Mouse (Mus musculus) kidney, embryonic 15.5 days (tissue): ENCODE data around the gene Gjb5. TPM values are rescaled to one million over a fixed set of nuclear protein-coding genes. Genes with fewer than 3 reads are reported as not detected.

ENCODE experiments used
- ATAC-seq: fragments of 200-750 bp; cut with Nextera tagmentation; replicated peaks from 2 replicates; pipeline ENCODE4 v1.8.0; 2017; ENCODE audit warnings: moderate TSS enrichment; ENCODE audit not compliant: low FRiP score
- H3K27ac ChIP-seq: fragments of 300-500 bp; sonication (generic); 2 replicates; pipeline ENCODE4 v1.5.1; 2015; ENCODE audit warnings: mild to moderate bottlenecking, inconsistent platforms
- H3K27me3 ChIP-seq: fragments of 300-500 bp; sonication (generic); 2 replicates; pipeline ENCODE4 v1.6.1; 2015; ENCODE audit warnings: inconsistent platforms
- H3K36me3 ChIP-seq: fragments of 300-500 bp; sonication (generic); 2 replicates; pipeline ENCODE4 v1.6.1; 2015; ENCODE audit warnings: inconsistent platforms
- H3K4me1 ChIP-seq: fragments of 300-500 bp; sonication (generic); 2 replicates; pipeline ENCODE4 v1.6.1; 2015; ENCODE audit warnings: inconsistent platforms
- H3K4me2 ChIP-seq: fragments of 300-500 bp; sonication (generic); 2 replicates; pipeline ENCODE4 v1.6.1; 2015; ENCODE audit warnings: moderate library complexity, mild to moderate bottlenecking, inconsistent platforms
- H3K4me3 ChIP-seq: fragments of 300-500 bp; sonication (generic); replicated peaks from 2 replicates; pipeline ENCODE4 v1.5.1; 2015; ENCODE audit warnings: mild to moderate bottlenecking, inconsistent platforms
- H3K9ac ChIP-seq: fragments of 300-500 bp; sonication (generic); 2 replicates; pipeline ENCODE4 v1.6.1; 2015; ENCODE audit warnings: mild to moderate bottlenecking, inconsistent platforms
- H3K9me3 ChIP-seq: fragments of 300-500 bp; sonication (generic); replicated peaks from 2 replicates; pipeline ENCODE4 v1.6.1; 2016; ENCODE audit warnings: inconsistent platforms
- WGBS: fragments of 180-500 bp; shearing (Covaris S2); methylation state at CpG from one replicate; pipeline ENCODE4 v1.1.7; 2015; ENCODE audit warnings: mixed read lengths; 5-methylcytosine and 5-hydroxymethylcytosine counted together
- polyA plus RNA-seq: library from polyadenylated mRNA; unstranded; fragments of >200 nt; fragmentation: Nextera tagmentation; extraction: Ambion mirVana; gene quantifications from 2 replicates; pipeline ENCODE4 v1.2.1, GENCODE M21; 2015

Gene Gjb5
- polyA plus RNA-seq, 1 experiment from 2014 or later: 2.4 TPM

GRCm38 (mm10) chr4:127324296-127324695, 33.7 kb downstream of the Gjb5 start:
- ATAC-seq: no peak
- Histone ChIP-seq H3K9me3 (no peaks in the 10 kb centered on the region), H3K4me3 (no peak overlapping the region), H3K4me1 (peaks cover 7% of the 10 kb centered on the region), H3K9ac (no peak overlapping the region), H3K4me2 (no peak overlapping the region), H3K27me3 (peaks cover 52% of the 10 kb centered on the region), H3K27ac (no peak overlapping the region), H3K36me3 (no peaks in the 10 kb centered on the region)
- WGBS: 70% methylated on average over 10 of the region's 10 CpGs

DNA sequence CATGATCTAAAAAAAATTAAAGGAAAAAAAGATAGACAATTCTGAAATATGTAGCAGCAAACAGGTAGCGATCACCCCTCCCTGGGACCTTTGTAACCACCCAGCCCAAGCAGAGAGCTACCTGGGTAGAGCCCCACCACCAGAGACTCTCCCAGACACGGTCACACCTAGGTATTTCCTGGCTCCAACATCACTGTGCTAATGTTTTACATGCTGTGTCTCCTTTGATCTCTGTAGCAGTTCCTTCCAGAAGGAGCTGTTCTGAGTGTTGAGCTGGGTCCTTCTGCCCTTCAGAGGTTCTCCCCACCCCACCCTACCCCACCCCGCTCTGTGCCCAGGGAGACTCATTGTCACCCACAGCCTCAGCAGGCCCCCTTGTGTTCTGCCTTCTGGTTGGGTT, 34.3 kb downstream of the Gjb5 start:
- no peak for ATAC-seq
- WGBS: 61% methylated on average over 3 of the region's 3 CpGs
- H3K27ac ChIP-seq: no peak overlapping the region

DNA sequence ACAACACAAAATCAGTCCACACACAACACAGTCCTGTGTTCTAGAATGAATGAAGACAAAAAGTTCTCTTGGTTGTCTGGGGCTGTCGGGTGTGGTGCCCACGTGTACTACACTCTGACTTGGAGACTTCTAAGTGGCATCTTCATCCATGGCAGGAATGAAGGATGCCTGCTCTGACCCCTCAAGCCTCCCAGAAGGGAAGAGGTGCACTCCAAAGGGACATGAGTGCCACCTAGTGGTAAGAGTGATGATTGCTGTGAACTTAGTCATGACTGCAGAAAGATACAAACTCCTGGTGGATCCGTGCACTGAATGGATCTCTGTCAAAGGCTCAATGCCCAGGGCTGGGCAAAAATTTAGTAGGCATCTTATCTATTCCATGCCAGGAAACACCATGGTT, 38.4 kb downstream of the Gjb5 start:
- H3K27ac ChIP-seq: no peak overlapping the region
- no peak overlapping the region for H3K9ac ChIP-seq
- WGBS: 8% methylated on average over 3 of the region's 3 CpGs
- H3K36me3 ChIP-seq: no peaks in the 10 kb centered on the region
- no peak for ATAC-seq
- no peaks in the 10 kb centered on the region for H3K9me3 ChIP-seq
- H3K27me3 ChIP-seq: peaks cover 21% of the 10 kb centered on the region
- H3K4me2 ChIP-seq: no peak overlapping the region
- no peak overlapping the region for H3K4me3 ChIP-seq
- peaks cover 2% of the 10 kb centered on the region; the same call in 1 of the 2 replicates for H3K4me1 ChIP-seq

More for the DNA sequence above, 34.3 kb downstream of the Gjb5 start:
- H3K4me1 ChIP-seq: peaks cover 4% of the 10 kb centered on the region; the same call in 1 of the 2 replicates
- no peak overlapping the region for H3K4me2 ChIP-seq
- no peaks in the 10 kb centered on the region for H3K9me3 ChIP-seq
- H3K27me3 ChIP-seq: peaks cover 47% of the 10 kb centered on the region
- H3K36me3 ChIP-seq: no peaks in the 10 kb centered on the region
- H3K4me3 ChIP-seq: no peak overlapping the region
- H3K9ac ChIP-seq: no peak overlapping the region

DNA sequence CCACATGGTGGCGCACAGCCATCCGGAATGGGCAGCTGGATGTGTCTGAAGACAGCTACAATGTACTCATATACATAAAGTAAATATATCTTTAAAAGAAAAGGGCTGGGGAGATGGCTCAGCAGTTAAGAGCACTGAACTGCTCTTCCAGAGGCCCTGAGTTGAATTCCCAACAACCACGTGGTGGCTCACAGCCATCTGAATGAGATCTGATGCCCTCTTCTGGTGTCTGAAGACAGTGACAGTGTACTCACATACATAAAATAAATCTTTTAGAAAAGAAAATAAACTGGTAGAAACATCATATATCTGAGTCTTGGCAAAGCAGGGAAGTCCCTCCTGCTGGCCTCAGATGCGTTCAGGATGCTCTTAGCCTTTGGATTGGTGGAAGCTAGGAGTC, 40.8 kb downstream of the Gjb5 start:
- Histone ChIP-seq H3K36me3 (no peaks in the 10 kb centered on the region), H3K27me3 (peaks cover 38% of the 10 kb centered on the region), H3K27ac (no peak overlapping the region), H3K9ac (no peak overlapping the region), H3K4me2 (no peak overlapping the region), H3K4me3 (no peak overlapping the region), H3K4me1 (peaks cover 13% of the 10 kb centered on the region; the same call in 1 of the 2 replicates), H3K9me3 (no peaks in the 10 kb centered on the region)
- WGBS: 54% methylated on average over 4 of the region's 4 CpGs
- ATAC-seq: no peak

GRCm38 (mm10) chr4:127315753-127316152, 42.2 kb downstream of the Gjb5 start:
- peaks cover 13% of the 10 kb centered on the region; the same call in 1 of the 2 replicates for H3K4me1 ChIP-seq
- no peak for ATAC-seq
- H3K27ac ChIP-seq: no peak overlapping the region
- H3K4me3 ChIP-seq: no peak overlapping the region
- WGBS: 79% methylated on average over 8 of the region's 8 CpGs
- H3K9ac ChIP-seq: no peak overlapping the region
- H3K4me2 ChIP-seq: no peak overlapping the region
- H3K36me3 ChIP-seq: no peaks in the 10 kb centered on the region
- no peaks in the 10 kb centered on the region for H3K9me3 ChIP-seq
- H3K27me3 ChIP-seq: peaks cover 40% of the 10 kb centered on the region

- H3K4me3 ChIP-seq: peak overlapping the region; percentile 56; the same call in 1 of the 2 replicates
- WGBS: 50% methylated on average over 9 of the region's 9 CpGs
- H3K36me3 ChIP-seq: no peaks in the 10 kb centered on the region
- no peak for ATAC-seq
- H3K4me2 ChIP-seq: peak overlapping the region; percentile 95
- H3K9me3 ChIP-seq: no peaks in the 10 kb centered on the region
- no peak overlapping the region for H3K9ac ChIP-seq
- peaks cover 30% of the 10 kb centered on the region for H3K27me3 ChIP-seq
- peaks cover 13% of the 10 kb centered on the region; the same call in 1 of the 2 replicates for H3K4me1 ChIP-seq
- H3K27ac ChIP-seq: no peak overlapping the region
Measured at GRCm38 (mm10) chr4:127314585-127314984, 43.4 kb downstream of the Gjb5 start.

DNA sequence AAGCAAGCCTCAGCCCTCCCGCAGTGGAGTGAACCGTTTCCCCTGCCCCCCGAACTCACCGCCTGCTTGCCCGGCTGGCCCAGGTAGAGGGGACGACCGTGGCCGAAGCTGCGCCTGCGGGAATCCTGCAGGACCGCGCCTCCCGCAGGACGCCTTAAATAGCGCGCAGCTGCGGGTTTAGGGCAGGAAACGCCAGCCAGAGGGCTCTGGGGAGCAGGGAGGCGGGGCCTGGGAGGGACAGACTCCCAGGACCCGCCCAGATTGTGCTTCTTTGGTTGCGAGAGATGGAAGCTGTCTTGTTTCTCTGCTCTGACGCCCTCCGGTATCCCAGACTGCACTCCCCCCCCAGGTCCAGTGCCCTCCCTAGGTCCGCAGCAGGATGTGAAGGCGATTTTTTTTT, 44.1 kb downstream of the Gjb5 start, which contains the start of gene Gja4:
Gene Gja4 (minus strand): TSS at position 179 of the 400 bp plus-strand sequence.
- Histone ChIP-seq H3K4me2 (peak within 1 kb of the TSS; percentile 95), H3K27me3 (peaks cover 30% of the 10 kb centered on the region), H3K36me3 (no peaks in the 10 kb centered on the region), H3K4me1 (peaks cover 13% of the 10 kb centered on the region; the same call in 1 of the 2 replicates), H3K9me3 (no peaks in the 10 kb centered on the region), H3K9ac (peak within 1 kb of the TSS; percentile 56), H3K4me3 (peak within 1 kb of the TSS; percentile 56), H3K27ac (no peak within 1 kb of the TSS)
- under 1% methylated on average over 25 of the region's 25 CpGs for WGBS
- peak; percentile 87 for ATAC-seq

GRCm38 (mm10) chr4:127312349-127312748, 45.6 kb downstream of the Gjb5 start:
- Histone ChIP-seq H3K4me1 (peaks cover 13% of the 10 kb centered on the region; the same call in 1 of the 2 replicates), H3K36me3 (no peaks in the 10 kb centered on the region), H3K4me2 (peak overlapping the region; percentile 95; the same call in 1 of the 2 replicates), H3K27ac (no peak overlapping the region), H3K4me3 (peak overlapping the region; percentile 56), H3K9me3 (no peaks in the 10 kb centered on the region), H3K27me3 (peaks cover 30% of the 10 kb centered on the region), H3K9ac (no peak overlapping the region)
- WGBS: 65% methylated on average over 24 of the region's 24 CpGs
- ATAC-seq: no peak

DNA sequence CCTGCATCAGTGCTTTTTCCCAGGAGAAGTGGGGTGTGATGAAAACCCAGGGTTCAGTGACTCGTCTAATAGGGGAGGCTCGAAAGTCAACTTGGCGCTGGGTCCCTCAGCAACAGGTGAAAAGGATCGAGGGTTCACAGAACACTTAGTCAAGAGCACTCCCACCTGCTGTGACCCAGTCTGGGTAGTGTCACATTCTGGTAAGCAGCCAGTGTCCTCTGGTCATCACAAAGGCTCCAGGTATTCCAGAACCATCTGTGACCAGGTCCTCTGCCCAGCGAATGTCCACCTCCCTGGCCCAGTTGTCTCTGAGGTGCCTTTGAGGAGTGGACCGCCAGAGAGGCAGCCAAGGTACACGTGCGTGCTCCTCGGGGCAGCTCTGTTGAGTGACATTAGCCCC, 46.4 kb downstream of the Gjb5 start:
- H3K27ac ChIP-seq: no peak overlapping the region
- peak overlapping the region; percentile 95; the same call in 1 of the 2 replicates for H3K4me2 ChIP-seq
- 61% methylated on average over 9 of the region's 9 CpGs for WGBS
- H3K36me3 ChIP-seq: no peaks in the 10 kb centered on the region
- no peak overlapping the region for H3K4me3 ChIP-seq
- H3K9me3 ChIP-seq: no peaks in the 10 kb centered on the region
- ATAC-seq: no peak
- H3K9ac ChIP-seq: no peak overlapping the region
- H3K27me3 ChIP-seq: peaks cover 30% of the 10 kb centered on the region
- H3K4me1 ChIP-seq: peaks cover 13% of the 10 kb centered on the region; the same call in 1 of the 2 replicates

DNA sequence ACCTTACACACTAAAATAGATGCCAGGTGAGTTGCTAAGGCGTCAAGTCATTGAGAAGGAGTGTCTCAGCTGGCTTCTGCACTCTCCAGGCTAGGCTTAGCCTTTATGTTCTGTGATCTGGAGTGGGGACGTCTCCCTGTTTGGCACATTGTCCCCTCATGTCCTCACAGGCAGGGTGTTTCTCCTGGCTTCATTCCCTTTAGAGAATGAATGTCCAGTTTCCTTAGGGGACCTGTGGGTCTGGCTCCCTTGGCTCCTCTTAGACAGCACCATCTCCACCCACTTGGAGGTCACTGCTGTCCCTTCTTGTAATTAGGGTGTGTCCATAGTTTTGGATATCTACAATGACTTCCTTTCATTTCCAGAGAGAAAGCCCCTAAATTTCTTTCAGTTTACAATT, 51.1 kb downstream of the Gjb5 start:
- Histone ChIP-seq H3K27ac (no peak overlapping the region), H3K4me2 (no peak overlapping the region), H3K27me3 (peaks cover 2% of the 10 kb centered on the region; the same call in 1 of the 2 replicates), H3K4me1 (0 out of 2 replicates have a peak, but pooled peaks cover 2% of the 10 kb centered on the region), H3K36me3 (no peaks in the 10 kb centered on the region), H3K9ac (no peak overlapping the region), H3K4me3 (no peak overlapping the region), H3K9me3 (no peaks in the 10 kb centered on the region)
- no peak for ATAC-seq
- WGBS: 63% methylated on average over 2 of the region's 2 CpGs

Other genes starting within 250 kb of the Gjb5 start
- gene Tmem35b, start 234.5 kb downstream of the Gjb5 start, polyA plus RNA-seq: 23.8 and 26.1 TPM in 2 replicates
- 0.69 and 0.70 TPM in 2 replicates for gene Dlgap3, start 189.0 kb downstream of the Gjb5 start, polyA plus RNA-seq
- gene Smim12, start 114.4 kb downstream of the Gjb5 start, polyA plus RNA-seq: 65.6 and 66.3 TPM in 2 replicates
- gene Gja4, start 44.1 kb downstream of the Gjb5 start, polyA plus RNA-seq: 24.9 and 30.5 TPM in 2 replicates
- 1.4 and 1.7 TPM in 2 replicates for gene Gjb3, start 27.3 kb downstream of the Gjb5 start, polyA plus RNA-seq
- gene Gjb4, start 4.1 kb downstream of the Gjb5 start, polyA plus RNA-seq: 0.85 and 1.1 TPM in 2 replicates